Mouse (Mus musculus) hindbrain, embryonic 14.5 days (tissue): ENCODE data around the gene Lsm14b. TPM values are rescaled to one million over a fixed set of nuclear protein-coding genes. Genes with fewer than 3 reads are reported as not detected.

Source experiments
- ATAC-seq: fragments of 200-750 bp; cut with Nextera tagmentation; 2 replicates; pipeline ENCODE4 v1.8.0; 2017; ENCODE audit warnings: moderate number of reproducible peaks, mild to moderate bottlenecking, moderate TSS enrichment, moderate library complexity; ENCODE audit not compliant: low FRiP score
- DNase-seq: peaks from one replicate; pipeline ENCODE4 v3.0.0-alpha.2; 2015; ENCODE audit warnings: low spot score
- H3K27ac ChIP-seq: fragments of 300-500 bp; sonication (generic); 2 replicates; pipeline ENCODE4 v1.5.1; 2014; ENCODE audit warnings: mild to moderate bottlenecking, moderate library complexity
- H3K27me3 ChIP-seq: fragments of 300-500 bp; sonication (generic); 2 replicates; pipeline ENCODE4 v1.6.1; 2014; ENCODE audit warnings: mild to moderate bottlenecking, low read length, mixed read lengths; ENCODE audit not compliant: control insufficient read depth, insufficient read depth
- H3K36me3 ChIP-seq: fragments of 300-500 bp; sonication (generic); replicated peaks from 2 replicates; pipeline ENCODE4 v1.6.1; 2014; ENCODE audit not compliant: control insufficient read depth, insufficient read depth
- H3K4me1 ChIP-seq: fragments of 300-500 bp; sonication (generic); replicated peaks from 2 replicates; pipeline ENCODE4 v1.6.1; 2014; ENCODE audit warnings: antibody characterized with exemption, low read length, mixed read lengths; ENCODE audit not compliant: control insufficient read depth, insufficient read depth
- H3K4me2 ChIP-seq: fragments of 300-500 bp; sonication (generic); replicated peaks from 2 replicates; pipeline ENCODE4 v1.6.1; 2014; ENCODE audit warnings: mild to moderate bottlenecking, moderate library complexity
- H3K4me3 ChIP-seq: fragments of 300-500 bp; sonication (generic); replicated peaks from 2 replicates; pipeline ENCODE4 v1.5.1; 2014; ENCODE audit warnings: mild to moderate bottlenecking, low read length
- H3K9ac ChIP-seq: fragments of 300-500 bp; sonication (generic); 2 replicates; pipeline ENCODE4 v1.6.1; 2014
- H3K9me3 ChIP-seq: fragments of 300-500 bp; sonication (generic); 2 replicates; pipeline ENCODE4 v1.6.1; 2016; ENCODE audit warnings: low read length; ENCODE audit not compliant: control insufficient read depth
- WGBS: fragments of 180-500 bp; shearing (Covaris S2); extraction: QIAGEN DNeasy Blood & Tissue Kit; methylation state at CpG from one replicate; pipeline ENCODE4 v1.1.7; 2014; 5-methylcytosine and 5-hydroxymethylcytosine counted together
- polyA plus RNA-seq: library from polyadenylated mRNA; unstranded; fragments of >200 nt; fragmentation: Nextera tagmentation; extraction: Ambion mirVana; gene quantifications from 2 replicates; pipeline ENCODE4 v1.2.1, GENCODE M21; 2014

Gene Lsm14b
- polyA plus RNA-seq, 1 experiment from 2014 or later = 16.9 TPM

DNA sequence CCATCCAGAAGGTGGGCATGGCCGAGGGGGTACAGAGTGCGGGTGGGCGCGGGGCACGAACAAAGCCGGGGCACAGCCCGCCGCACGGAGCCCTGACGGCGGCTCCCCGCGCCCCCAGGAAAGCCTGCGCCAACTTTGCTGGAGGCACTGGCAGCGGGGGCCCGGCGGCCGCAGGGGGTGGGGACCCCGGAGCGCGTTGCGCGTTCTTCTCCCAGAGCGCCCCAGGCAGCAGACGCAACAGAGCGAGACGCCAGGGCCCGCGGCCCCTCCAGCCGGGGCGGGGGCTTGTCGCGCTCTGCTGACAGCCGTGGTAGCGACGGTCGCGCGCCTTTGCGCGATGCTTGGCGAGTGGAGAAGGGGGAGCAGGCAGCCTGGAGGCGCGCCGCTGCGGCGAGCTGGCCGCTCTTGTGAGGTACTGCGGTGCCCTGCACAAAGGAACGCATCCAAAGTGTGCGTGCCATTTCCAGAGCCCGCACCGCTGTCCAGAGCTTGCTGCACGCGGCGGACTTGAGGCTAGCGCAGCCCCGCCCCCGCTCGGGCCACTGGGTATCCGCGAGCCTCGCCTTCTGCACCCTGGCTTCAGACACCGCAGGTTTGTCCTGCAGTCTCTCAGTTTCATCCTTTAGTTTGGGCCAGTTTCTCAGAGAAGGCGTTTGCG lies 18.2 kb downstream of the Lsm14b start:
- Histone ChIP-seq H3K9me3 (no peaks in the 10 kb centered on the region), H3K9ac (peak overlapping the region; percentile 95), H3K4me1 (peaks cover 36% of the 10 kb centered on the region), H3K36me3 (peaks cover 13% of the 10 kb centered on the region), H3K27ac (peak overlapping the region; percentile 96), H3K4me2 (peak overlapping the region; percentile 63), H3K27me3 (no peaks in the 10 kb centered on the region), H3K4me3 (peak overlapping the region; percentile 98)
- DNase-seq (peak; percentile 77), ATAC-seq (peak; percentile 67)
- under 1% methylated on average over 62 of the region's 66 CpGs for WGBS

DNA sequence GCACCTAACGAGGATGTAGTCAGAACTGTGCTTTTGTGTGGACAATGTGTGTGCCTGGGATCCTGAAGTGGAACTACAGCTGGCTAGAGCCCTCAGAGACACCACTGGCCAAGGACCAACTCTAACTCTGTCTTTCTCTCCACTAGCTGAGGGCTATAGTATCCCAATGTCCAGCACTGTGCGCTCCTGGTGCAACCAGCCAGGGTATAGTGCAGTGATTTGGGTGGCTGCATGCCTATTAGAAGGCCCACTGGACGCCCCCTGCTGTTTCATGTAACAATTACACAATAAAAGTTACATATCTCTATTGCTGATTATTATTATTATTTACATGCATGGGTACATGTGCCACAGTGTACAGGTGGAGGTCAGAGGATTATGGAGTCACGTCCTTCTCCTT lies 20.5 kb downstream of the Lsm14b start:
- WGBS = 57% methylated on average over 4 of the region's 4 CpGs
- no peak overlapping the region for H3K4me3 ChIP-seq
- peaks cover 32% of the 10 kb centered on the region for H3K4me1 ChIP-seq
- H3K36me3 ChIP-seq = no peaks in the 10 kb centered on the region; the same call in 1 of the 2 replicates
- ATAC-seq (no peak), DNase-seq (peak; percentile 46)
- 0 out of 2 replicates have a peak overlapping the region, but pooled peaks have one; percentile 2 for H3K4me2 ChIP-seq
- H3K27ac ChIP-seq = no peak overlapping the region
- H3K27me3 ChIP-seq = no peaks in the 10 kb centered on the region
- H3K9me3 ChIP-seq = no peaks in the 10 kb centered on the region
- no peak overlapping the region for H3K9ac ChIP-seq

DNA sequence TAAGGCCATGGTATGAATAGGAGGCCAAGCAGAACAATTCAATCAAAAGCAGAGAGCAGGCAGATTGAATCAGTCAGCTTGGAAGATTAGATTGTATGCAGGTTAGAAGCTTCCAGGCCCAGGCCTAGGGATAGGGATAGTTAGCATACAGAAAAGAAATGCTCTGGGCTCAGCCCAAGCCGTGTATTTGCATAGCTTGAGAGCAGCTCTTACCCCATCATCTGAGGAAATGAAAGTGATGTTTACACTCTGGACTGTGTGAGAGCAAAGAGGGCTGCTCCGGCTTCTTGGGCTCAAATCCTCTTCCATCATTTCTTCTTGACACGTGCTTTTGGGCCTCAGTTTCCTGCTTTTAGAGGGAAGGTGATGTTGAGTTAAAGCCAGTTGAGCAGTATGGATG lies 22.8 kb downstream of the Lsm14b start:
- H3K36me3 ChIP-seq = peaks cover 3% of the 10 kb centered on the region; the same call in 1 of the 2 replicates
- H3K4me1 ChIP-seq = peaks cover 21% of the 10 kb centered on the region
- H3K4me3 ChIP-seq = no peak overlapping the region
- no peak for ATAC-seq
- no peaks in the 10 kb centered on the region for H3K9me3 ChIP-seq
- no peak overlapping the region for H3K4me2 ChIP-seq
- H3K9ac ChIP-seq = no peak overlapping the region
- no peak overlapping the region for H3K27ac ChIP-seq
- WGBS = 95% methylated on average over 3 of the region's 3 CpGs
- DNase-seq = no peak
- no peaks in the 10 kb centered on the region for H3K27me3 ChIP-seq

DNA sequence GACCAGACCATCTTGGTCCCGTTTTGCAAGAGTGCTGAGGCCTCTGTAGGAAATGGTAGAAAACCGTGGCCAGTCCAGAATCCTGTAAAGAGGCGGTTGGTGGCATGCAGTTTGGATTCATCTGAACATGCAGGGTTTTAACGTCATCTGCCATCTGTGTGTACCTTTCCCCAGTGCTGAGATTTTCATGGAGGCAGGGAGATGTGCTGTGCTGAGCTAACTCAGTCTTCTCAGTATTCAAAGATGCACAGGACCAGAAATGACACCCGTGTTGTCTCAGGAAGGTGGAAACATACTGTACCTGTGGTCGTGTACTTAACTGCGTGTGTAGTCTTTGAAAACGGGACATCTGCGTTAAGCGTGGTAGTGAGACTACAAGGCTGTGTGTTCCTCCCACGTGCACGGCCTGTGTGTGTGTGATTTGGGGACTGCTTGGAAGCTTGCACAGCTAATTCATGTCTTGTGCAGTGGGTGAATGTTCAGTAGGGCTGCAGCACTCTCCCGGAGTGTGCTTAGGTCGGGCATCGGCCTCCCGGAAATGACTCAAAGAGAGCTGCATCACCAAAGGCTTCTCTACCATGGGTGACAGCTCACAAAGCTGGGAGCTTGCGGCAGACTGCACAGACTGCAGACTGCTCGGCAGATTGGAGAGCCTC lies 23.3 kb downstream of the Lsm14b start:
- WGBS = 93% methylated on average over 18 of the region's 18 CpGs
- DNase-seq = no peak

DNA sequence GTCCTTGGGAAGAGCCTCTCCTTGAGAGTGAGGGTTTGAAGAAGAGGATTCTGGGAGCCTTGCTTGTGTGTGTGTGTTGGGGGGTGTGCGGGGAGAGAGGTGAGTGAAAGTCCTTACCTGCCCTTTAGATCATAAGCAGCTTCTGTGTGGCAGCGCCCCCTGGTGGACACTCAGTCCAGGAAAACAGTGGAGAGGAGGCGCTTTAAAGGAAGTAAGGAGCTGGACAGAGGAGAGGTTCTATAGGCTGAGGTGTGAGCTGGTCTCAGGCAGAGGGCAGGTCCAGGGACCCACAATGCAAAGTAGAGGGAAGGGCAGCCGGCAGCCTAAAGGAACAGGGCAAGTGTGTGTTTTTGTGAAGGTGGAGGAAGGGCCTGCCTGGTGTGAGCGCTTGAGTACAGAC lies 26.2 kb downstream of the Lsm14b start:
- H3K27me3 ChIP-seq = no peaks in the 10 kb centered on the region
- H3K27ac ChIP-seq = no peak overlapping the region
- H3K4me2 ChIP-seq = no peak overlapping the region
- ATAC-seq (no peak), DNase-seq (peak; percentile 74)
- no peaks in the 10 kb centered on the region for H3K9me3 ChIP-seq
- no peak overlapping the region for H3K4me3 ChIP-seq
- peaks cover 37% of the 10 kb centered on the region for H3K36me3 ChIP-seq
- no peaks in the 10 kb centered on the region for H3K4me1 ChIP-seq
- no peak overlapping the region for H3K9ac ChIP-seq
- 19% methylated on average over 5 of the region's 5 CpGs for WGBS

More for the DNA sequence above, 23.3 kb downstream of the Lsm14b start:
- H3K4me2 ChIP-seq = no peak overlapping the region
- H3K27ac ChIP-seq = no peak overlapping the region
- no peak overlapping the region for H3K4me3 ChIP-seq
- H3K9ac ChIP-seq = no peak overlapping the region
- H3K27me3 ChIP-seq = no peaks in the 10 kb centered on the region
- no peaks in the 10 kb centered on the region for H3K9me3 ChIP-seq
- peaks cover 9% of the 10 kb centered on the region for H3K36me3 ChIP-seq
- peaks cover 21% of the 10 kb centered on the region for H3K4me1 ChIP-seq
- ATAC-seq = no peak

DNA sequence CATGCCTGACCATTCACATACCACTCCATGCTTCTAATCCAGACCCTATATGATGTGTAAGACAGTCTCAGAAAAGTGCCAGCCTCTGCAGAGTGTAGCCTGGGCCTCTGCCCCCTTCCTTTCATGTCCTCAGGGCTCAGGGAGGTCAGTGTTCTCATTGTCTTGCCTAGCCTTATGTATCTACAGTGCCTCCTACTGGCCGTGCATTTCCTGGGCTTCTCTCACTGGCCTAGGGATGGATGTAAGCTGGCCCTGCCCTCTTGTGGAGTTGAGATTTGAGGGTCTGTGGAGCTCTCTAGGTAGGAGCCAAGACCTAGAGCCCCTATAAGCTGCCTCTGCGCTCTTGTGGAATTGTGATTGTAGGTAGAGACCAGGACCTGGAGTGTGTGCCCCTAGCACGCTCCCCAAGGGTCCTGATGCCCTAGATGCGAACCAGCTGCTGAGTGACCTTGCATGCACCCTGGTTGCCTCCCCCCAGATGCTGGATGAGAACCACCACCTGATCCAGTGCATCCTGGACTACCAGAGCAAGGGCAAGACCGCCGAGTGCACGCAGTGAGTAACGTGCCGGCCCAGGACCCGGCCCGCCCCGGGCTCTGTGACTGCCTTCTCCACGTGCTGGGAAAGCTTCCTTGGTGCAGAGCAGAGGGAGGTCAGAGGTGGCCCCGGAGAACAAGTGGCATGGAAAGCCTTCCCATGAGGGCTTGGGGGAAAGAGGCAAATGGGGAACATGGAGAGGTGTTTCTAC lies 27.4 kb downstream of the Lsm14b start:
- Histone ChIP-seq H3K9ac (no peak overlapping the region), H3K27me3 (no peaks in the 10 kb centered on the region), H3K4me2 (no peak overlapping the region), H3K36me3 (peaks cover 48% of the 10 kb centered on the region), H3K4me3 (no peak overlapping the region), H3K4me1 (no peaks in the 10 kb centered on the region), H3K27ac (no peak overlapping the region), H3K9me3 (no peaks in the 10 kb centered on the region)
- ATAC-seq = no peak
- 91% methylated on average over 14 of the region's 14 CpGs for WGBS
- DNase-seq = no peak

DNA sequence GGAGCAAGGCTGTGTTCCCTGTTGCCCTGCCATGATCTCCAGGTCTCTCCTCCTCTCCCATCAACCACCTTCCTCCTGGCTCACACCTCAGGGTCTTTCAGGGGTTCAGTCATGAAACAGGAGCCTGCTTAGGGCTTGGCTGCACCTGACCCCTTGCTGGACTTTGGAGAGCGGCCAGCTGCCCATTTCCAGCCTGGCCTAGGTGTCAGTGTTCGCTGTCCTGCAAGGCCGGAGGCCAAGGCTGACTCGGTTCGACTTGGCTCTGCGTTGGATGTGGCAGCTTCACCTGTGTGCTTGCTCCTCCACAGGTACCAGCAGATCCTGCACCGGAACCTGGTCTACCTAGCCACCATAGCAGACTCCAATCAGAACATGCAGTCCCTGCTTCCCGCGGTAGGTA lies 28.2 kb downstream of the Lsm14b start:
- Histone ChIP-seq H3K36me3 (peaks cover 57% of the 10 kb centered on the region), H3K4me1 (no peaks in the 10 kb centered on the region), H3K27me3 (no peaks in the 10 kb centered on the region), H3K27ac (no peak overlapping the region), H3K9me3 (no peaks in the 10 kb centered on the region), H3K4me3 (no peak overlapping the region), H3K9ac (no peak overlapping the region), H3K4me2 (no peak overlapping the region)
- DNase-seq (no peak), ATAC-seq (no peak)
- 98% methylated on average over 9 of the region's 9 CpGs for WGBS

DNA sequence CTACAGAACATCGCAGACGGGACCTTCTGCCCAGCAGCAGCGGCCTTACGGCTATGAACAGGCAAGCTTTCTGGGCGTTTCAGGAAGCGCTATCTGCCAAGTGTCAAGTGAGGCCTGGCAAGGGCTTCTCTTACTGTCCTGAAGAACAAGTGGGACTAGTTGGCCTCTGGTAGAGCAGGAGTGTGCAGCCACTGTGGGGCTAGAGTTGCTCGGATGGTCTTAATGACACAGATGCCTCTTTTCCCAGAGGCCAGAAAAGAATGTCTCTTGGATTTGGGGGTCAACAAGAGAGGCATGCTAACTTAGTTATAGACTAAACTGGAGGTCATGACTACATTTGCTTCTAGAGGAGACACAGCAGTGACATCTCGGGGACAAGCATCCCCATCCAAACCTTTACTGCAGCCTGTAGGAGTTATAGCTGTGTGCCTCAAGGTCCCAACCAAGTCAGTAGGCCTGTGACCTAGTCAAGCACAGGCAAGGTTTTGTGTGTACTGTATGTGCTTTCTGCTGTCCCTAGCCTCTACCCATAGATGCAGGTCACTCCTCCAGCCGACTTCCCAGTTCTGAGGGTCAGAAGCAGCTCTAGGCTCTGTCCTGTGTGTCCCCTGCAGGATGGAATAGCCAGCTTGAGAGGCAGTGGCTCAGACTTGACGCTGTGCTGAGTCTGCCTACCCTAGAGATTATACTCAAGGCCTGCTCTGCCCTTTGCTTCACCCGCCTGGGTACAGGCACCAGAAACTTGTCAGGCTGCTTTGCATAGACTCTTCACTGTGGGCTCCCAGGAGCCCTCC lies 38.7 kb downstream of the Lsm14b start:
- H3K9me3 ChIP-seq = no peaks in the 10 kb centered on the region
- DNase-seq = no peak
- no peaks in the 10 kb centered on the region for H3K27me3 ChIP-seq
- 96% methylated on average over 11 of the region's 11 CpGs for whole genome bisulfite sequencing
- no peak overlapping the region for H3K4me3 ChIP-seq
- H3K27ac ChIP-seq = no peak overlapping the region
- no peak for ATAC-seq
- no peak overlapping the region for H3K9ac ChIP-seq
- peaks cover 74% of the 10 kb centered on the region for H3K36me3 ChIP-seq
- H3K4me2 ChIP-seq = no peak overlapping the region
- no peaks in the 10 kb centered on the region for H3K4me1 ChIP-seq
